Mouse (Mus musculus) midbrain, embryonic 11.5 days (tissue): ENCODE measurements around the gene H2afy2. TPM values are rescaled to one million over a fixed set of nuclear protein-coding genes. Genes with fewer than 3 reads are reported as not detected.
A peak's percentile ranks its signal among the peaks of the same experiment; 100 is the strongest.

ENCODE experiments used
- ATAC-seq: fragments of 200-750 bp; cut with Nextera tagmentation; 2 replicates; pipeline ENCODE4 v1.8.0; 2017; ENCODE audit warnings: moderate TSS enrichment, moderate library complexity; ENCODE audit not compliant: low FRiP score
- DNase-seq: peaks from one replicate; pipeline ENCODE4 v3.0.0; 2015; ENCODE audit warnings: low spot score; ENCODE audit errors: missing footprints
- H3K27ac ChIP-seq: fragments of 300-500 bp; sonication (generic); 2 replicates; pipeline ENCODE4 v1.5.1; 2014; ENCODE audit warnings: low read depth, low read length
- H3K27me3 ChIP-seq: fragments of 300-500 bp; sonication (generic); 2 replicates; pipeline ENCODE4 v1.6.1; 2014; ENCODE audit warnings: mild to moderate bottlenecking, low read length, moderate library complexity, mixed read lengths; ENCODE audit not compliant: control insufficient read depth, insufficient read depth
- H3K36me3 ChIP-seq: fragments of 300-500 bp; sonication (generic); 2 replicates; pipeline ENCODE4 v1.6.1; 2014; ENCODE audit warnings: mild to moderate bottlenecking, low read length, moderate library complexity, mixed read lengths; ENCODE audit not compliant: control insufficient read depth, insufficient read depth
- H3K4me1 ChIP-seq: fragments of 300-500 bp; sonication (generic); 2 replicates; pipeline ENCODE4 v1.6.1; 2014; ENCODE audit warnings: low read length; ENCODE audit not compliant: control insufficient read depth, insufficient read depth
- H3K4me2 ChIP-seq: fragments of 300-500 bp; sonication (generic); 2 replicates; pipeline ENCODE4 v1.6.1; 2014; ENCODE audit warnings: mild to moderate bottlenecking, moderate library complexity
- H3K4me3 ChIP-seq: fragments of 300-500 bp; sonication (generic); 2 replicates; pipeline ENCODE4 v1.5.1; 2014; ENCODE audit warnings: low read depth, low read length
- H3K9ac ChIP-seq: fragments of 300-500 bp; sonication (generic); 2 replicates; pipeline ENCODE4 v1.6.1; 2014; ENCODE audit warnings: low read length
- H3K9me3 ChIP-seq: fragments of 300-500 bp; sonication (generic); 2 replicates; pipeline ENCODE4 v1.6.1; 2016; ENCODE audit warnings: low read length; ENCODE audit not compliant: control insufficient read depth
- WGBS: fragments of 180-500 bp; shearing (Covaris S2); extraction: QIAGEN DNeasy Blood & Tissue Kit; methylation state at CpG from one replicate; pipeline ENCODE4 v1.1.7; 2014; 5-methylcytosine and 5-hydroxymethylcytosine counted together
- polyA plus RNA-seq: library from polyadenylated mRNA; unstranded; fragments of >200 nt; fragmentation: Nextera tagmentation; extraction: Ambion mirVana; gene quantifications from 2 replicates; pipeline ENCODE4 v1.2.1, GENCODE M21; 2014

H2afy2 gene
- polyA plus RNA-seq, 1 experiment from 2014 or later = 272 TPM

DNA sequence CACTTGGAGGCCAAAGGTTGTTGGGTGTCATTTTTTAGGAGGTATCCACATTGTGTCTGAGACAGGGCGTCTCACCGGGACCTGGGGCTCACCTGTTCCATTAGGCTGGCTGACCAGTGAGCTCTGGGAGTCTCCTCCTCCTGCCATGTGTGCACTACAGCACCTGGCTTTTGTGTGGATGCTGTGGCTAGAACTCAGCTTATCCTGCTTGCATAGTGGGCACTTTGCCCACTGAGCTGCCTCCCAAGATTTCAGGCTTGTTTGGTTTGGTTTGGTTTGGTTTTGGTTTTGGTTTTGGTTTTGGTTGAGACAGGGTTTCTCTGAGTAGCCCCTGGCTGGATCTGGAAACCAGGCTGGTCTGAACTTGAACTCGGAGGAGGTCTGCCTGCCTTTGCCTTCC lies 61.7 kb downstream of the H2afy2 start:
- WGBS = 90% methylated on average over 3 of the region's 3 CpGs

DNA sequence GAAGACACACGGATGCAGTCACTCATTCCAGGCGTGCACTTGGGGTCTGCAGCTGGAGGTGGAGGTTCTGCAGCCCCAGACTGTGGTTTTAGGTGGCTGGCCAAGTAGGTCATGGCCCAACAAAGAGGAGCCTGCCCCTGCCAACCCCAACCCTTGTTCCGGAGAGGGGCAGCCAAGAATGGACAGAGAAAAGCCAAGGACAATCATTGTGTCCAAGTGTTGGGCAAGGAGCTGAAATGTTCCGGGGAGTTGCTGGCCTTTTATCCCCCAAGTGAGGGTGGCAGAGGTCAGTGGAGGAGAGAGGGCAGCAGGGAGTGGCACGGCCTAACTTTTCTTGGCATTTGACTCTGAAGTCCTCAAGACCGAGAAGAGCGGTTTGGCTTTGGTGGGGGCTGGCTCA lies 63.6 kb downstream of the H2afy2 start:
- DNase-seq = no peak
- no peak for ATAC-seq
- no peaks in the 10 kb centered on the region for H3K36me3 ChIP-seq
- no peak overlapping the region for H3K4me3 ChIP-seq
- H3K4me2 ChIP-seq = no peak overlapping the region
- H3K9ac ChIP-seq = no peak overlapping the region
- 85% methylated on average over 7 of the region's 7 CpGs for WGBS
- 0 out of 2 replicates have a peak, but pooled peaks cover 3% of the 10 kb centered on the region for H3K4me1 ChIP-seq
- H3K9me3 ChIP-seq = no peaks in the 10 kb centered on the region
- no peak overlapping the region for H3K27ac ChIP-seq
- peaks cover 4% of the 10 kb centered on the region for H3K27me3 ChIP-seq

More for the DNA sequence above, 61.7 kb downstream of the H2afy2 start:
- DNase-seq (no peak), ATAC-seq (no peak)
- no peak overlapping the region for H3K4me3 ChIP-seq
- no peak overlapping the region for H3K4me2 ChIP-seq
- H3K4me1 ChIP-seq = no peaks in the 10 kb centered on the region
- H3K27ac ChIP-seq = no peak overlapping the region
- no peaks in the 10 kb centered on the region for H3K9me3 ChIP-seq
- no peaks in the 10 kb centered on the region for H3K36me3 ChIP-seq
- no peak overlapping the region for H3K9ac ChIP-seq
- H3K27me3 ChIP-seq = no peaks in the 10 kb centered on the region

DNA sequence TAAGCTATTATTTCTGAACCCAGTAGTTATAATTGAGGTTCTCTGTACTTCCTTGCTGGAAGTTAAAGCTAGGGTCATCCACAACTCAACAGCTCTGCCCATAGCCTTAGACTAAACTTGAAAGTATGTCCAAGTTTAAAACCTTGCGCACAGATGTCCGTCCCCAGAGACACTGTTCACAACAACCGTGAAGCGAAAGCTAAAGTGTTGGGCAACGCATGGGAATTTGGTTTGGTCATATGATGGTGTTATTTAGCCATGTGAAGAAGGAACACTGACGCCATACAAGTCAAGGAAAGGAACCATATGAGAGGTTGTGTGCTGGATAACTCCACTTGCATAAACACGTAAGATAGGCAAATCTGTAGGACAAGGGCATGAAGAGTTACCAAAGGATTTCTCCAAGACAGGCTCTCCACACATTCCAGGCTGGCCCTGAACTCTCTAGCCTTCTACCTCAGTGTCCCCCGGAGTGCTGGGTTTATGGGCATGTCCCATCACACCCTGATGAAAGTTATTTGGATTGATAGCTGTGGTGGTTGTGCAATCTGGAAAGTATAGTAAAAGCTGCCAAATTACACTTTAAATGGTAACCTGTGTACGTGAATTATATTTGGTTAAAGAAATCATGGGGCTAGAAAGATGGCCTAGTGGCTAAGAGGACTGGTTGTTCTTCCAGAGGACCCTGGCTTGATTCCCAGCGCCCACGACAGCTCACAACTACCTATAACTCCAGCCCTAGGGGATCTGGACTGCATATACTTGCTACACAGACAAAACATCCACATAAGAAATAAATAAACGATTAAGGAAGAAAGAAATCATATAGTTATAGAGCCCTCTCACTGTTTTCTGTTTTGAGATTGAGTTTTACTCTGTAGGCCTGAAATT lies 66.3 kb downstream of the H2afy2 start:
- 91% methylated on average over 12 of the region's 12 CpGs for WGBS
- no peak for ATAC-seq

DNA sequence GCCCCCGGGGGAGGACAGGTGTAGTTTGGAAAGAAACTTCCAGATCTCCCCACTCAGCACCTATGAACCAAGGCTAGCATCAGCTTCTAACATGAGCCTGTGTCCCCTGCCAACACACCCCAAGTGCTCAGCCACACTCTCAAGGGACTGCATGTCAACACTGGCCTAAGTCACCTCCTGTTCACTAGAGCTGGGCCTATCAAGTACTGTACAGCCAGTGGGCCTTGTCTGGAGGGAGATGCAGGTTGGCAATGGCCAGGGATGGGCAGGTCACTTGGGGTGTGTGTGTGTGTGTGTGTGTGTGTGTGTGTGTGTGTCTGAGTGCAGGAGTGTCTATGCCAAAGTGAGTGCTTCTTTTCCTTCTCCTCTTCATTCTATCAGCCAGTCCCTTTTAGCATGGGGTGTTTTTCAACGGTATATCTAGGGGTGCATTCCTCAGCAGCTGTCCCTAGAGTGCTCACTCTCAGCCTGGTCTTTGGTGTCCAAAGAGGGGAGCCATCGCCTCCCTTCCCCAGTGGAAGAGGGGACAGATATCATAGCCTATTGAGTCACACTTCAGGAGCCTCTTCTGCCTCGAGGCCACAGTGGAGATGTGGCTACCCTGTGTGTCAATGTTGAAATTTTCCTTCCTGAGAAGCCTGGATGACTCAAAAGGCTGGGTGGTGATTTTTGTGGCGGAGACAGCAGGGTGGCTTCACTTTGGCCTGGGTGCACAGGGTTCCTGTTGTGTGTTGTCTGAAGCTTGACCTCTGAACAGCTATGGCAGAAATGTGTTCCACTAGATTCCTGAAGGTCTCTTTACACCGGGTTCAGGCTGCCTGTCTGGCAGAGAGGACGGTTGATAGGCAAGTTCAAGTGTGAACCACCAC lies 67.7 kb downstream of the H2afy2 start:
- Histone ChIP-seq H3K36me3 (no peaks in the 10 kb centered on the region), H3K4me1 (0 out of 2 replicates have a peak, but pooled peaks cover 3% of the 10 kb centered on the region), H3K9me3 (no peaks in the 10 kb centered on the region), H3K27me3 (peaks cover 4% of the 10 kb centered on the region), H3K4me3 (no peak overlapping the region), H3K4me2 (no peak overlapping the region; the same call in 1 of the 2 replicates), H3K9ac (no peak overlapping the region), H3K27ac (no peak overlapping the region)
- ATAC-seq = no peak
- 73% methylated on average over 7 of the region's 7 CpGs for WGBS
- DNase-seq = no peak

More for the DNA sequence above, 66.3 kb downstream of the H2afy2 start:
- DNase-seq = no peak
- H3K4me3 ChIP-seq = no peak overlapping the region
- peaks cover 4% of the 10 kb centered on the region for H3K27me3 ChIP-seq
- no peak overlapping the region for H3K4me2 ChIP-seq
- H3K9me3 ChIP-seq = no peaks in the 10 kb centered on the region
- H3K27ac ChIP-seq = no peak overlapping the region
- 0 out of 2 replicates have a peak, but pooled peaks cover 3% of the 10 kb centered on the region for H3K4me1 ChIP-seq
- H3K36me3 ChIP-seq = no peaks in the 10 kb centered on the region
- H3K9ac ChIP-seq = no peak overlapping the region

DNA sequence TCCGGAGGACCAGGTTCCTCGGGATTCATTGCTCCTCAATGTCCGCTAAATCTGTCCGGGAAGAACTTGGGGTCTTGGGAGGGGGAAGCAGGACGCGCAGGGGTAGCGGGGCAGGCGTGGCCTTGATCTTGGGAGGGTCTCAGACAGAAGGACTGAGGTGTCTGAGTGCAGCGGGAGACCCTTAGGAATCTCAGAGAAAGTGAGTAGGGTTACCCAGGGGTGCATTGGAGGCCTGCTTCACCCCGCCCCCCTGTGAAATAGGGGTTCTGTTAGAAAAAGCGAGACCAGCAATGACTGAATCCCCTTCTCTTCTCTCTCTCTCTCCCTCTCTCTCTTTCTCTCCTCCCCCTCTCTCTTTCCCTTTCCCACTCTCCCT lies 68.5 kb downstream of the H2afy2 start:
- Histone ChIP-seq H3K9ac (peak overlapping the region; percentile 58), H3K4me1 (0 out of 2 replicates have a peak, but pooled peaks cover 3% of the 10 kb centered on the region), H3K27me3 (peaks cover 4% of the 10 kb centered on the region), H3K4me3 (peak overlapping the region; percentile 52), H3K36me3 (no peaks in the 10 kb centered on the region), H3K27ac (no peak overlapping the region), H3K9me3 (no peaks in the 10 kb centered on the region), H3K4me2 (peak overlapping the region; percentile 91)
- DNase-seq = no peak
- 5% methylated on average over 11 of the region's 11 CpGs for WGBS
- ATAC-seq = peak; percentile 59

DNA sequence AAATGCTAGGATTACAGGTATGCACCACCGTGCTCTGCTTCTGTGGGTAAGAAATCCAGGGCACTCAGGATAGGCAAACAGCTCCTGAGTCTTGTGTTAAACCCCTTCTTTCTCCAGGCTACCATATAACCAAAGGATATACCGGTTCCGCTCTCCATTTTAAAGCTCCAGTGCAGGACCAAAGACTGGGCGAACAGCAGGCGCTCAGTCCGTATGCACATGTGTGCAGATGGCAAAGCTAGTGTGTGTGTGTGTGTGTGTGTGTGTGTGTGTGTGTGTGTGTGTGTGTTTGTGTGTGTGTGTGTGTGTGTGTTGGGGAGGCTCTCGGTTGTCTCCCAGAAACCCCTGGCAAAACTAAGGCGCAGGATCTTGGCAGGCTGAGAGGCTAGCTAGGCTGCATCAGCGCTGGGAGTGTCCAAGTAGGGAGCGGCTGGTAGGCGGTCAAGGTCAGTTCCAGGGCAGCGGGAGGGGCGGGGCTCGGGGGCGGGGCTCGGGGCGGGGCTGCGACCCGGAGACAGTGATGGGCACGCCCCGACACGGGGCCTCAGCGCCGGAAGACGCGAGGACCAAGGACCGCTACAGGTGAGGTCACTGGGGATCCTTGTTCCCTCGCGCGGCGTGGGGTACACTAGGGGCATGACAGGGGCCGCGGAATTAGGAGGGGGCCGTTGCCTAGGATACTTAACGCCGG lies 69.0 kb downstream of the H2afy2 start, which contains the start of gene Aifm2:
Gene Aifm2 (plus strand): TSS at position 493 of the 691 bp plus-strand sequence.
- Histone ChIP-seq H3K4me3 (peak within 1 kb of the TSS; percentile 52), H3K9me3 (no peaks in the 10 kb centered on the region), H3K27ac (no peak within 1 kb of the TSS), H3K4me1 (0 out of 2 replicates have a peak, but pooled peaks cover 3% of the 10 kb centered on the region), H3K36me3 (no peaks in the 10 kb centered on the region), H3K27me3 (peaks cover 4% of the 10 kb centered on the region), H3K9ac (peak within 1 kb of the TSS; percentile 58), H3K4me2 (peak within 1 kb of the TSS; percentile 91)
- peak; percentile 90 for DNase-seq
- peak; percentile 86 for ATAC-seq
- WGBS = 15% methylated on average over 34 of the region's 36 CpGs

DNA sequence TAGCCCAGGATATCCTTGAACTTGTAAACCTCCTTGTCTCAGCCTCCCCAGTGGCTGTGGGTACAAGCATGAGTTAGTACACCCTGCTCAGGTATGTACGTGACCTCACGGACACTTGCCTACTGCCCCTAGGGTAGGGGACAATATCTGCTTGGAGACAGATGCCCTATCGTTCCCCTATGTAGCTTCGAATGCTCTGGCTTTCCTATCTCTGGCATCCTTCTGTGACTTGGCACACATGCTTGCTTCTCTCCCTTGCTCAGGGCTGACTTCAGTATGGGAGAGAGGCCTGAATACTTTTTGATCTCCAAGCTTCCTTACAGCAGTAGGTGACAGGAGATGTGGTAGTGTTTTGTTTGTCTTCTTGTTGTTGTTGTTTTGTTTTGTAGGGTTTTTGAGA lies 69.8 kb downstream of the H2afy2 start:
- Histone ChIP-seq H3K27me3 (peaks cover 4% of the 10 kb centered on the region), H3K9me3 (no peaks in the 10 kb centered on the region), H3K9ac (no peak overlapping the region), H3K4me1 (0 out of 2 replicates have a peak, but pooled peaks cover 3% of the 10 kb centered on the region), H3K36me3 (no peaks in the 10 kb centered on the region), H3K4me2 (no peak overlapping the region), H3K27ac (no peak overlapping the region), H3K4me3 (no peak overlapping the region)
- 89% methylated on average over 4 of the region's 4 CpGs for WGBS
- no peak for DNase-seq
- ATAC-seq = no peak

DNA sequence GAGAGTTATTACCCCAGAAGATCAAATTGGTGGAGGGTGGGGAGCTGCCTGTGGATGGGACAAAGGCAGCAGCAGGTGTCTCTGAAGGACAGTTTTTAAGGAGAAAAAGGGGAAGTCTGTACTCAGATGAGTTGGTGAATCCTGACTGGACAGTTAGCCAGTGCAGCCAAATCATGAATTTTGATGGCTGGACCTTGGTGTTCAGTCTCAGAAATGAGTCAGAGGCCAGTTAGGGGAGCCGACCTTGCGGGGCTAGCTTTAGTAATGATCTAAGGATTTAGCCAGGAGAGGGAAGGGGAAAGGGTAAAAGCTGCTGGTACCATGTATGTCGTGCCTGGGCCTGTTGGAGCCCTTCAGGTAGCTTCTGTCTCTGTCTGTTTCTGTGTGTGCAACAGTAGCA lies 70.3 kb downstream of the H2afy2 start:
- 73% methylated on average over 3 of the region's 3 CpGs for WGBS
- Histone ChIP-seq H3K4me3 (no peak overlapping the region), H3K4me1 (0 out of 2 replicates have a peak, but pooled peaks cover 3% of the 10 kb centered on the region), H3K27ac (no peak overlapping the region), H3K36me3 (no peaks in the 10 kb centered on the region), H3K4me2 (no peak overlapping the region), H3K27me3 (peaks cover 4% of the 10 kb centered on the region), H3K9me3 (no peaks in the 10 kb centered on the region), H3K9ac (no peak overlapping the region)
- ATAC-seq (no peak), DNase-seq (no peak)
